Mouse (Mus musculus) CH12.LX (cell line): ENCODE measurements at regions not wholly inside any gene's neighbourhood (a gene's known extent, or its start where the extent isn't known, plus 50 kb on each side); places are given as distances from the start of the nearest gene placed in this dataset.

Source experiments
- CTCF ChIP-seq, 2 experiments: IDR thresholded peaks in 1 of 2; conservative IDR thresholded peaks in 1 of 2; 2 replicates each; pipeline ENCODE4 v1.5.1; 2011 to 2012; ENCODE audit warnings: low read depth in 2 of 2, low read length in 2 of 2, improper control_type of control experiment in 1 of 2, inconsistent platforms in 1 of 2, mild to moderate bottlenecking in 1 of 2, moderate library complexity in 1 of 2
- GABPA ChIP-seq: IDR thresholded peaks from 2 replicates; pipeline ENCODE4 v1.6.1; 2012; ENCODE audit warnings: low read depth, low read length, improper control_type of control experiment, inconsistent platforms; ENCODE audit not compliant: insufficient replicate concordance

DNA sequence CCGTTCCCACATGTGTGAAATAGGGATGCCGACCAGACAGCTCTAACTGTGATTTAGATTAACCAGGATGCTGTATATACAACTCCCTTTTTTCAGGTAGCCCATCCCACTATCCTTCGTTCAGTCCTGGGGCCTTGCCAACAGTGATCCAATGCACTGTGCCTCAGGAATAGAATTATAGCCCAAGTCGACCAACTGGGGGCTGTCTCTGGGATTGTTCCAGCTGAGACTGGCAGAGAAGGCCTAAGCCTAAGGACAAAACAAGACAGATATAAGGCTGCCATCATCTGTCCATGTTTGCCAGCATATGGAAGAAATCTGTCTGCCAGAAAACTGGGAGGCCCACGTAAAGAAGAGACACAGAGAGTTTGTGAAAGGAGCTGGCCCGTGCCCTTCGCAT, 269.9 kb downstream of the H2al1j start:
- TF ChIP-seq CTCF (conservative IDR thresholded peaks at IDR 0.05 in 1 of 2, IDR thresholded peaks at IDR 0.05 in 1 of 2; ENCODE audit: low read depth in 2 of 2, low read length in 2 of 2) (no peak), GABPA (no peak)
